Mouse (Mus musculus) R1 (cell line): ENCODE data around the gene Zbtb7b.
A peak's percentile ranks its signal among the peaks of the same experiment; 100 is the strongest.
"Not testable (repeated sequence)": the region's sequence is repeated elsewhere in the genome, so short reads cannot be mapped to it uniquely, and the experiment has no call there.

Source experiments
- DNase-seq: peaks from one replicate; pipeline ENCODE4 v3.0.0-alpha.2; 2018; ENCODE audit warnings: low read depth, low spot score

Zbtb7b gene

GRCm38 (mm10) chr3:89394006-89394893, at the start of gene Zbtb7b:
Gene Zbtb7b, minus strand, starts transcription at chr3:89394776.
- DNase-seq: peak; percentile 85

GRCm38 (mm10) chr3:89440691-89441090, 46.1 kb upstream of the Zbtb7b start:
- DNase-seq: no peak

- DNase-seq: peak; percentile 66
These were observed 42.7 kb upstream of the Zbtb7b start for GRCm38 (mm10) chr3:89437269-89437668.

GRCm38 (mm10) chr3:89436176-89437113, 41.9 kb upstream of the Zbtb7b start, which contains the start of gene Pbxip1:
Gene Pbxip1, plus strand, starts transcription at chr3:89436706.
- peak; percentile 94 for DNase-seq

- no peak for DNase-seq
These were observed 40.5 kb upstream of the Zbtb7b start for GRCm38 (mm10) chr3:89435041-89435440.

- no peak for DNase-seq
These were observed 40.0 kb upstream of the Zbtb7b start for GRCm38 (mm10) chr3:89434532-89434931.

- no peak for DNase-seq
These were observed 38.0 kb upstream of the Zbtb7b start for GRCm38 (mm10) chr3:89432606-89433005.

DNA sequence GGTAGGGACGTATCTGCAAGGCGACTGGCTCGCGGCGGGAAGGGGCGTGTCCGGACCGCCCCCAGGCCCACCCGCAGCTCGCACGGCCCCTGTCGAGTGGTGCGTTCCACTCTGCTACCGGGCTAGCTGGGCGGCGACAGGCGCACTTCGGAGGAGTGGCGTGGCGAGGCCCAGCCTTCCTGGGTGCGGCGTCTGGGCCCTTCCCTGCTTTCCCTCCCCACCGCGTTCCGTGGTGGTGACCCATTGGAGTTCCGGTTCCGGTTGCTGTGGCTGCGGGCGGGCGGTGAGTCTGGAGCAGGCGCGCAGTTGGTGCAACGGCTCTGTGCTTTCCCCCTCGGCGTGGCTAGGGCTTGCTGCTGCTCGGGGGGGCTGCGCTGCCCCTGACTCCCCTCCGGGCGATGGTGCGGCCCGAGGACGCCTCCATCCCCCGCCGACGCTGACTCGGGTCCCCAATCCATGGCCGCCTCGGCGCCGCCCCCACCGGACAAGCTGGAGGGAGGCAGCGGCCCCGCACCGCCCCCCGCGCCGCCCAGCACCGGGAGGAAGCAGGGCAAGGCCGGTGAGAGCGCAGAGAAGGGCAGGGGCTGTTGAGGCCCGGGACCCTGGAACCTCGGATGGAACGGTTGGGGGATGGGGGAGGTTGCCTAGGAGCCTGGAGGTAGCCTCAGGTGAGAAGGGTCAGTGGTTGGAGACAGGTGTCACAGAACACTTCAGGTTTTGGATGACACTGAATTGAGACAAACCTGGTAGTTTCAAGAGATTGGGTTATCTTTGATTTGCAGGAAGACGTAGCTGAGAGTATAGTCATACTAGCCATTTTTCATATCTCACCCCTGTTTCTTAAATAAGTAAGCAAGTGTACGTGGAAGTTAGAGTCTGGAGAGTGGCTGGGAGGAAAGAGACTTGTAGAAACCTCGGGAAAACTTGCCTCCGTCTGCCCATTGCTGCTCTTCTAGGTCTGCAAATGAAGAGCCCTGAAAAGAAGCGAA, 35.9 kb upstream of the Zbtb7b start, which contains the start of gene Pygo2:
Gene Pygo2 (plus strand): TSS at position 44 of the 989 bp plus-strand sequence.
- DNase-seq: peak; percentile 97

GRCm38 (mm10) chr3:89429021-89429420, 34.4 kb upstream of the Zbtb7b start:
- not testable (repeated sequence) for DNase-seq

- no peak for DNase-seq
These were observed 31.3 kb upstream of the Zbtb7b start for GRCm38 (mm10) chr3:89425876-89426275.

GRCm38 (mm10) chr3:89425141-89425525, 30.6 kb upstream of the Zbtb7b start:
- peak; percentile 66 for DNase-seq

GRCm38 (mm10) chr3:89424416-89425140, 30.0 kb upstream of the Zbtb7b start:
- DNase-seq: peak; percentile 61

DNA sequence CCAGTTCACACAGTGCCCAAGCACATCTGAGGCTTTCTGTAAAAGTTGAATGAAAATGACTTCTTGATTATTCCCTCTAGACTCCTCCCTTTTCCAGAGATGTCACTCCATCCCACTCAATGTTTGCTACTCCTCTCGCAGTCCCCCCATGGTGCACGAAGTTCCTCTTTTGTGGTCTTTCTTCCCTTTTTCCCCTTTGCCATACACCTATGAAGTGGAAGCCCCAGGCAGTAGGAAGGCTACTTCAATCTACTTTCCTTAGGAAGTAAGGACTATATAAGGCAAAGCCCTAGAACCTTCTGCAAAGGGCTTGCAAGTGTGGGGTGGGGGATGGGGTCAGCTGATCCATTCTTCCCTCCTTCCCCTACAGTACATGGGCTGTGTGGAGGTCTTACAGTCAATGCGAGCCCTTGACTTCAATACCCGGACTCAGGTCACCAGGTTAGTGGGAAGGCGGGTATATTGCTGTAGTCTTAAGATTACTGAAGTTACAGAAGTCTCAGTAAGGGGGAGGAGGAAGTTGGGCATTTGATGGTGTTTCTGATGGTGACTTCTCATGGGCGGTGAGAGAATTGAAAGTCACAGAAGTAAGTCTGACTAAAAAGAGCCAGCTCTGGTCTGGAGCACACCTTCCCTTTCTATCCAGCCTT, 28.1 kb upstream of the Zbtb7b start:
- peak; percentile 36 for DNase-seq

DNA sequence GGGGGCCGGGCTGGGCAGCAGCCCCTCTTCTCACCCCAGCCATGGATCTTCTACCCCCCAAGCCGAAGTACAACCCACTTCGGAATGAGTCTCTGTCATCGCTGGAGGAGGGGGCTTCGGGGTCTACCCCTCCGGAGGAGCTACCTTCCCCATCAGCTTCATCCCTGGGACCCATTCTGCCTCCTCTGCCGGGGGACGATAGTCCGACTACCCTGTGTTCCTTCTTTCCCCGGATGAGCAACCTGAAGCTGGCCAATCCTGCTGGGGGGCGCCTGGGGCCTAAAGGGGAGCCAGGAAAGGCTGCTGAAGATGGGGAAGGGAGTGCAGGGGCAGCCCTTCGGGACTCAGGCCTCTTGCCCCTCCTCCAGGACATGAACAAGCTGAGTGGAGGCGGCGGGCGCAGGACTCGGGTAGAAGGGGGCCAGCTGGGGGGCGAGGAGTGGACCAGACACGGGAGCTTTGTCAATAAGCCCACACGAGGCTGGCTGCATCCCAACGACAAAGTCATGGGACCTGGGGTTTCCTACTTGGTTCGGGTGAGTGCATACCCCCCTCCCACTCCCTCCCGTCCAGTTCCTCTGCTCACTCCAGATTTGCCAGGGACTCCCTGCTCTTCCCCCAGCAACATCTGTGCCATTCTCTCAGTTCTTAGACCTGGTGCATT, 27.4 kb upstream of the Zbtb7b start:
- DNase-seq: peak; percentile 32

GRCm38 (mm10) chr3:89421002-89421774, 26.6 kb upstream of the Zbtb7b start:
- DNase-seq: peak; percentile 97

DNA sequence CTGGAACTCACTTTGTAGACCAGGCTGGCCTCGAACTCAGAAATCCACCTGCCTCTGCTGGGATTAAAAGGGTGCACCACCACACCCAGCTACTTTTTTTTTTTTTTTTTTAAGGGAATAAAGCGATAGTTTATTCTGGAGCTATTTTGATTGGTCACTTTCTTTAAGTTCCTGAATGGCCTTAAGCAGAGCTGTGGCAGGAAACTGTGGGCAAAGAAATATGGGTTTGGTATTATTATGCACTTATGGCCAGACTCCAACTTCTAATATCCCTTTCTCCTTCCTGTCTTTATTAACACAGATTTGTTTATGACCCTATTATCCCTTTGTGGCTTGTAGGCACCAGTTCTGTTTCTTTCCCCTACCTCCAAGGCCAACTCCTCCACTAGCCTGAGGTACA, 25.8 kb upstream of the Zbtb7b start:
- no peak for DNase-seq

GRCm38 (mm10) chr3:89419981-89420380, 25.4 kb upstream of the Zbtb7b start:
- DNase-seq: no peak

- peak; percentile 98 for DNase-seq
These were observed 25.0 kb upstream of the Zbtb7b start for GRCm38 (mm10) chr3:89419571-89419970.
